Mouse (Mus musculus) kidney, postnatal 36 days (tissue): ENCODE measurements around the gene Olfr912.

Experiments
- DNase-seq, 2 experiments: peaks; one replicate each; pipeline ENCODE4 v3.0.0; 2021 to 2022; ENCODE audit warnings: mixed read lengths in 2 of 2

Gene Olfr912

DNA sequence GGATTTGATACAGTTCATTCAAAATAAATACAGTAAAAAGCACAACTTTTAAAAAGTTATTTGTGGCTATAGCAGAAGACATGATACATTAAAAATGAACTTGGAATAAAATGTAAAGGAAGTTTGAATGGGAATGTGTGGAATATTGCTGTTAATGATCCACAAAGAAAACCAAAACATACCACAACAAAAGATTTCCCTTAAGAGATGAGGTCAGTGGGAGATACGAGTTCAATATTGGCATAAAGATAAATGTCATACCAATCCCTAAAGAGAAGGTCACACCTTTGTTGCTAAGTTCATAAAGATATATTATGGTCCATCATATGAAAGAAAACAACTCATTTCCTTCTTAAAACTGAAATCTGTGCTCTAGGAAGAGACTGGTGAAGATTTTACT, at the start of gene Olfr912:
TSS of gene Olfr912 (plus strand) at position 301 of the 400 bp plus-strand sequence.
- no peak for DNase-seq

DNA sequence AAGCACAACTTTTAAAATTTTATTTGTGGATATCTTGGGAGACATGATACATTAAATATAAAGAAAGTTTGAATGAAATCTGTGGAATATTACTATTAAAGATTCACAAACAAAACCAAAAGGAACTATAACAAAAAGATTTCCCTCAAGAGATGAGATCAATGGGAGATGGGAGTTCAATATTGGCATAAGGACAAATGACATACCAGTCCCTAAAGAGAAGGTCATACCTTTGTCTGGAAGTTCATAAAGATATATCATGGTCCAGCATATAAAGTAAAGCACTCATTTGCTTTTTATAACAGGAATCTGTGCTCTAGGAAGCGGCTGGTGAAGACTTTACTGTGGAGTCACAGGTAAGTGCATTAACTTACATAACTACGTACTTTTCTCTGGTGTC, 42.4 kb upstream of the Olfr912 start, which contains the start of gene Olfr910:
TSS of gene Olfr910 (plus strand) at position 301 of the 400 bp plus-strand sequence.
- no peak for DNase-seq

DNA sequence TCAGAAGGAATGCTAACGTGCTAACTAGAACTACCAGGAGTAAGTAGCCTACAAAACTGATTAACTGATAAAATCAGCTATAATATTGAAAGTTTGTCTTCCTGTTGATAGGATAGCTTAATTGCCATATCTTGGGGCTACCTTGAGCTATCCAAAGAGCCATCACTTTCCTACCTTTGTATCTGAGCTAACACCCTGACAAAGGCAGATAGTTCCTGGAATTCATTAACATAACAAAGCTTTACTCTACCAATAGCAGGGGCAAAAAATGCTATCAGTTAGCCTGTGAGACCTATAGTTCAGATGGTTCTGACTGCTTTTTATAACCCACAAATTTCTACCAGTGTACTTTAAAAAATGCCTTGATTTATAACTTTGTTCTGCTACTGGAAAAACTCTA, 11.1 kb downstream of the Olfr912 start:
- no peak for DNase-seq

GRCm38 (mm10) chr9:38592459-38592858, 12.5 kb downstream of the Olfr912 start, which contains the start of gene Olfr913:
TSS of gene Olfr913 (plus strand) at chr9:38592759.
- DNase-seq, result no peak

DNA sequence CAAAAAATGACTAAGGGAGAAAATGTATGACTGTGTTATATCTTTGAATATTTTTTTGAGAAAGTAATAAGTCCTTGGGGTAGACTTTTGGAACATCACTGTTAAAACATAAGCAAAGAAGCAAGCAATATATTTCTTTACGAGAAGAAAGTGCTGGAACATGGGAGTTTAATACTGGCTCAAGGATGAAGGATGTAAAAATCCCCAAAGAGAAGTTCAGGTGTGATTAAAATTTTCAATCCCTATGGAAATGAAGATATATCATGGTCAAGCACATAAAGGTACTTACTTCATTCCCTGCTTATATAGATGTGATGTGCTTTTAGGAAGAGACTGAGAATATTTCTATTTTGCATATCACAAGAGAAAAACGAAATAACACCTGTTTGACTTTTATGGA, 24.8 kb downstream of the Olfr912 start, which contains the start of gene Olfr914:
TSS of gene Olfr914 (plus strand) at position 301 of the 400 bp plus-strand sequence.
- no peak for DNase-seq

GRCm38 (mm10) chr9:38632406-38632805, 52.4 kb downstream of the Olfr912 start:
- DNase-seq, result no peak
